In genomic region chr3:65494291-65494763, GRCm38 (mm10) we compare ENCODE assay signal across 7 mouse cellular contexts. TPM values are rescaled to one million over a fixed set of nuclear protein-coding genes. Genes with fewer than 3 reads are reported as not detected.
DNase-seq lines count a peak whose midpoint lies in the region; ATAC-seq lines count a peak whose summit lies in the region.

No protein-coding gene starts in this region.

- no peaks in the 10 kb centered on the region for H3K36me3 ChIP-seq in stomach, embryonic 16.5 days (ENCODE audit: control insufficient read depth, insufficient read depth, low read length)

- no peaks in the 10 kb centered on the region for H3K27me3 ChIP-seq in stomach, embryonic 16.5 days (ENCODE audit: control insufficient read depth, insufficient read depth, low read length)

- H3K27ac ChIP-seq in stomach, embryonic 16.5 days (ENCODE audit: low read length): peak overlapping the region; percentile 46; the same call in 1 of the 2 replicates

- WGBS in stomach, embryonic 16.5 days: 20% methylated on average over 9 of the region's 9 CpGs

- ATAC-seq in stomach, embryonic 16.5 days (ENCODE audit: insufficient read depth, low FRiP score): no peak

- DNase-seq in 3T3-L1 (ENCODE audit: low read depth, low spot score): peak; percentile 49
- DNase-seq in adipocyte (ENCODE audit: low spot score): peak; percentile 40
- peak; percentile 79 to 81 for DNase-seq in heart, adult 18-20 months
- DNase-seq in kidney, adult 11 months: peak; percentile 11
- peak; percentile 23 to 46 for DNase-seq in lung, adult 18-20 months
- DNase-seq in thymus, postnatal 10 days (ENCODE audit: low spot score in 2 of 2): no peak

- peaks cover 6% of the 10 kb centered on the region for H3K4me1 ChIP-seq in stomach, embryonic 16.5 days (ENCODE audit: control insufficient read depth, insufficient read depth, low read length)

- peak overlapping the region; percentile 44 for H3K4me2 ChIP-seq in stomach, embryonic 16.5 days (ENCODE audit: low read depth, low read length)

- H3K9ac ChIP-seq in stomach, embryonic 16.5 days (ENCODE audit: low read length): peak overlapping the region; percentile 26; the same call in 1 of the 2 replicates

- H3K9me3 ChIP-seq in stomach, embryonic 16.5 days (replicated peaks; ENCODE audit: control insufficient read depth, low read length): no peaks in the 10 kb centered on the region

- H3K4me3 ChIP-seq in stomach, embryonic 16.5 days (replicated peaks; ENCODE audit: low read length): peak overlapping the region; percentile 21

RNA-seq across cellular contexts. Expression of gene Tiparp, which starts 33.9 kb away (rescaled TPM):
- total RNA-seq in heart, adult 18-20 months (2021): 10 to 100 TPM in 1 of 2 experiments, 1 to 10 TPM in 1; 8.8 to 13.0 TPM
- 38.0 and 38.6 TPM in 2 replicates for polyA plus RNA-seq in stomach, embryonic 16.5 days (2015; fragmentation: Nextera tagmentation; extraction: Ambion mirVana)

Comparison
In these comparisons a context has a peak if more than half of its experiments do, and no peak if none do; other contexts are left out.
1. DNase-seq: peak in 3T3-L1 (single experiment), adipocyte (single experiment), heart, adult 18-20 months (2 of 2), kidney, adult 11 months (single experiment) and lung, adult 18-20 months (2 of 2); none in thymus, postnatal 10 days (0 of 2).